Mouse (Mus musculus) MEL (cell line): ENCODE data around the gene Cacng5.

ENCODE experiments used
- CTCF ChIP-seq, 3 experiments: IDR thresholded peaks in 2 of 3; conservative IDR thresholded peaks in 1 of 3; 2 replicates each; pipeline ENCODE4 v1.5.1; 2011 to 2012; ENCODE audit warnings: low read length in 3 of 3, low read depth in 2 of 3, mild to moderate bottlenecking in 2 of 3, improper control_type of control experiment in 1 of 3, inconsistent platforms in 1 of 3, mixed read lengths in 1 of 3, moderate library complexity in 1 of 3; ENCODE audit not compliant: control insufficient read depth in 1 of 3, insufficient read depth in 1 of 3, poor library complexity in 1 of 3, severe bottlenecking in 1 of 3
- GABPA ChIP-seq: IDR thresholded peaks from 2 replicates; pipeline ENCODE4 v1.6.1; 2012; ENCODE audit warnings: low read depth, mild to moderate bottlenecking, inconsistent platforms, low read length, improper control_type of control experiment, moderate library complexity
- POLR2AphosphoS2 ChIP-seq: IDR thresholded peaks from 2 replicates; pipeline ENCODE4 v1.6.1; 2011; ENCODE audit warnings: low read length, improper control_type of control experiment
- UBTF ChIP-seq: IDR thresholded peaks from 2 replicates; pipeline ENCODE4 v1.6.1; 2012; ENCODE audit warnings: low read depth, mild to moderate bottlenecking, inconsistent platforms, low read length, improper control_type of control experiment, moderate library complexity, borderline replicate concordance; ENCODE audit not compliant: insufficient read depth
- ZKSCAN1 ChIP-seq: IDR thresholded peaks from 2 replicates; pipeline ENCODE4 v1.6.1; 2012; ENCODE audit warnings: low read depth, mild to moderate bottlenecking, inconsistent platforms, low read length, improper control_type of control experiment, moderate library complexity

GRCm38 (mm10) chr11:107931721-107932120 lies 16.9 kb upstream of the Cacng5 start:
- TF ChIP-seq CTCF (IDR thresholded peaks at IDR 0.05 in 2 of 3, conservative IDR thresholded peaks at IDR 0.05 in 1 of 3; ENCODE audit: control insufficient read depth in 1 of 3, insufficient read depth in 1 of 3, low read depth in 2 of 3, low read length in 3 of 3, poor library complexity in 1 of 3, severe bottlenecking in 1 of 3): no peak
- no peak for TF ChIP-seq ZKSCAN1
- TF ChIP-seq GABPA: no peak
- no peak for TF ChIP-seq POLR2AphosphoS2
- no peak for TF ChIP-seq UBTF
